Mouse (Mus musculus) frontal cortex, postnatal 36 days (tissue): ENCODE data around the gene Dnah7c.

Experiments used
- DNase-seq, 2 experiments: peaks; one replicate each; pipeline ENCODE4 v3.0.0; 2022; ENCODE audit warnings: low spot score in 2 of 2

Gene Dnah7c

DNA sequence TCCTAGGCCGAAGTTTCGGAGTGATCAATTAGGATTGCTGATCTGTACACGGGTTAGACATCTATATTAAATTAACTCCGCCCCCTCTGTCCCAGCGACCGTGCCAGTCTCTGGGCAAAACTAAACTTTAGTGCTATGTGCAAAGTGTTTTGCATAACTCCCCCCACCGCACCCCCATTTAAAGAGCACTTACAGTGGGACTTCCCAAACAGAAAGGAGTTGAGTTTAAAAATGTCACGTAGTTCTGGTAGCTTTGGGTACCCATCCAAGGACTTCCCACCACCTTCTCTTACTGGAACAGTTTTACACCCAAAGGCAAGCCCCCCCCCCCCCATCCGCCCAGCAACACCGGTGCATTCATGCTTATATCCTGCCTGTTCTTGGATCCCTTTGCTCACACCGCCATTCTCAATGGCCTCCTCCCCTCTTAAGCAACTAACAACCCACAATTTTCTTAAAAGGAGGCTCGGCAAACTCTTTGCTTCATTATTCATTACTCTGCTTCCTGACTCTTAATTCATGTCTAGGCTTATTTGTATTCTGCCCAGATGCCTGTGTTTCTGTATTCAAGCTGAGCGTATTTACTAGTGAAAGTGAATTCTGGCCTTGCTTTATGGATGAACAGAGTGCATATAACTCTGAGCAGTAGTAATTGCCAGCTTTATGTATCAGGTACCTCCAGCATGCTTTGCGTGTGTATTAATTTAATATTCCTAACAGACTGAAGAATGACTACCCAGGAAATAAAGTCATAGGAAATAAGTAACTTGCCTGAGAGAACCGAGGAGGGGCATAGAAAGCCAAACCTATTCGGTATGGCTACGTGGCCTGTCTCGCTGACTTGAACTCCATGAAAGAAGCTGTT, 428.9 kb downstream of the Dnah7c start:
- no peak for DNase-seq

DNA sequence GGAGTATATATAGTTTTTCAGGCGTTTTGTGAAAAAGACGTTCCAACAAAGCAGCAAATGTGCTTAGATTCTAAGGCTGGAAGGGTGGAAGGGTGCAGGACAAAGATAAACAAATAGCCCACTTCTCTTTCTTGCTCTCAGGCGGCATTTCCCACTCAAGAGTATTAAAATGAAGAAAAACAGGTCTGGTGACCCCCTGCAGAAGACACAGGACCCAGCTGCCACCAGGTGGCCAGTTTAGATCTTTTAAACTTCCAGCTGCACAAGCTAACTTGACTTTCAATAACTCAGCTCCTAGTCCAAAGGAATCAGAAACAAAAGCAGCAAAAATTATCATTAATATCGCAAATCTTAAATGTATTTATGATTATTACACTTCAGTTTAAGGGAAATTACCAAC, 431.1 kb downstream of the Dnah7c start:
- DNase-seq, result no peak
